Mouse (Mus musculus): Measurements from ENCODE around the gene Prl8a8.

Gene Prl8a8

DNA sequence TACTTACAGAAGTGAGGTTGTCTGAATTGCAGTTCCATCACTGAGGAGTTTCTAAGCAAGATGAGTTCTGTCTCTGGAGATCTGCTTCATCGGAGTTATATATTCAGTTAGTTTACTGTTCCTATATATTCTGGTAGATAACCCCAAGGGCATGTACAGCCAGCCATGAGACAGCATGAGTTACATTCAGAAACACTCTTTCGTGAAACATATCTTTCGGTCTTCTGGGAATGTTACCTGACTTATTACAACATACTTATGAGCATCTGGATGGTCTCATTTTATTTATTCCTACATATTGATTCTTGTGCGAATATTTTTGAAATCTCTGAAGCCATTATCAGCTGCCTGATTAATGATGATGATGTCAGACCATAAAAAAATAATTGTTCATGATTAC, at the start of gene Prl8a8:
TSS of gene Prl8a8 (minus strand) at position 101 of the 400 bp plus-strand sequence.
- DNase-seq (ENCODE audit: low spot score) = no peak

- no peak for DNase-seq (ENCODE audit: low spot score)
These were observed 40.3 kb upstream of the Prl8a8 start for GRCm38 (mm10) chr13:27553336-27553735.

DNA sequence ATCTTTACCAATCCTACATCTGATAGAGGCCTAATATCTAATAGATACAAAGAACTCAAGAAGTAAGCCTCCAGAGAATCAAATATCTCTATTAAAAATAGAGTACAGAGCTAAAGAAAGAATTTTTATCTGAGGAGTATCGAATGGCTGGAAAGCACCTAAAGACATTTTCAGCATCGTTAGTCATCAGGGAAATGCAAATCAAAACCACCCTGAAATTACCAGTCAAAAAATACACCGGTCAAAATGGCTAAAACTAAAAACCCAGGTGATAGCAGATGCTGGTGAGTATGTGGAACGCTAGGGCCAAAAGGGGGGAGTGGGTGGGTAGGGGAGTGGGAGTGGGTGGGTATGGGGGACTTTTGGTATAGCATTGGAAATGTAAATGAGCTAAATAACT, 10.1 kb upstream of the Prl8a8 start:
- no peak for DNase-seq (ENCODE audit: low spot score)

- DNase-seq (ENCODE audit: low spot score) = no peak
These were observed 5.4 kb downstream of the Prl8a8 start for GRCm38 (mm10) chr13:27507645-27508044.

All from adipocyte (in vitro differentiated cells).